Mouse (Mus musculus) neural tube, embryonic 14.5 days (tissue): ENCODE data around the gene Cnih3. TPM values are rescaled to one million over a fixed set of nuclear protein-coding genes. Genes with fewer than 3 reads are reported as not detected.

Source experiments
- ATAC-seq: fragments of 200-750 bp; cut with Nextera tagmentation; 2 replicates; pipeline ENCODE4 v1.8.0; 2017; ENCODE audit warnings: low read depth, mild to moderate bottlenecking, moderate TSS enrichment, moderate library complexity
- H3K27ac ChIP-seq: fragments of 300-500 bp; sonication (generic); 2 replicates; pipeline ENCODE4 v1.5.1; 2014; ENCODE audit warnings: low read depth, mild to moderate bottlenecking, control low read depth, low read length, moderate library complexity, mixed read lengths
- H3K27me3 ChIP-seq: fragments of 300-500 bp; sonication (generic); 2 replicates; pipeline ENCODE4 v1.6.1; 2014; ENCODE audit warnings: low read length; ENCODE audit not compliant: control insufficient read depth, insufficient read depth
- H3K36me3 ChIP-seq: fragments of 300-500 bp; sonication (generic); 2 replicates; pipeline ENCODE4 v1.6.1; 2014; ENCODE audit warnings: low read length, mixed read lengths; ENCODE audit not compliant: control insufficient read depth, insufficient read depth
- H3K4me1 ChIP-seq: fragments of 300-500 bp; sonication (generic); 2 replicates; pipeline ENCODE4 v1.6.1; 2014; ENCODE audit warnings: low read length; ENCODE audit not compliant: control insufficient read depth, insufficient read depth
- H3K4me2 ChIP-seq: fragments of 300-500 bp; sonication (generic); 2 replicates; pipeline ENCODE4 v1.6.1; 2014; ENCODE audit warnings: mild to moderate bottlenecking, low read depth, low read length, control low read depth
- H3K4me3 ChIP-seq: fragments of 300-500 bp; sonication (generic); 2 replicates; pipeline ENCODE4 v1.5.1; 2014; ENCODE audit warnings: low read depth, low read length, control low read depth, mixed read lengths
- H3K9ac ChIP-seq: fragments of 300-500 bp; sonication (generic); replicated peaks from 2 replicates; pipeline ENCODE4 v1.6.1; 2014; ENCODE audit warnings: low read depth, mild to moderate bottlenecking, control low read depth, low read length, mixed read lengths
- H3K9me3 ChIP-seq: fragments of 300-500 bp; sonication (generic); 2 replicates; pipeline ENCODE4 v1.6.1; 2016; ENCODE audit warnings: low read length; ENCODE audit not compliant: control insufficient read depth
- WGBS: fragments of 180-500 bp; shearing (Covaris S2); extraction: QIAGEN DNeasy Blood & Tissue Kit; methylation state at CpG from one replicate; pipeline ENCODE4 v1.1.7; 2014; 5-methylcytosine and 5-hydroxymethylcytosine counted together
- polyA plus RNA-seq: library from polyadenylated mRNA; unstranded; fragments of >200 nt; fragmentation: Nextera tagmentation; extraction: Ambion mirVana; gene quantifications from 2 replicates; pipeline ENCODE4 v1.2.1, GENCODE M21; 2014

Gene Cnih3
- polyA plus RNA-seq, 1 experiment from 2014 or later, result 25.7 TPM

GRCm38 (mm10) chr1:181408086-181408975 lies 55.9 kb downstream of the Cnih3 start:
- Histone ChIP-seq H3K27me3 (no peaks in the 10 kb centered on the region), H3K4me3 (no peak overlapping the region), H3K9me3 (no peaks in the 10 kb centered on the region), H3K4me1 (peaks cover 22% of the 10 kb centered on the region), H3K9ac (no peak overlapping the region), H3K4me2 (no peak overlapping the region), H3K36me3 (no peaks in the 10 kb centered on the region), H3K27ac (no peak overlapping the region)
- WGBS, result 34% methylated on average over 18 of the region's 18 CpGs
- peak; percentile 66 for ATAC-seq

- Histone ChIP-seq H3K4me3 (no peak overlapping the region), H3K4me2 (no peak overlapping the region), H3K9ac (no peak overlapping the region), H3K9me3 (no peaks in the 10 kb centered on the region), H3K36me3 (no peaks in the 10 kb centered on the region), H3K4me1 (peaks cover 22% of the 10 kb centered on the region), H3K27me3 (no peaks in the 10 kb centered on the region), H3K27ac (no peak overlapping the region)
- 92% methylated on average over 9 of the region's 9 CpGs for WGBS
- ATAC-seq, result no peak
Measured at GRCm38 (mm10) chr1:181409693-181410092, 57.3 kb downstream of the Cnih3 start.

GRCm38 (mm10) chr1:181410647-181411254 lies 58.3 kb downstream of the Cnih3 start:
- no peaks in the 10 kb centered on the region for H3K36me3 ChIP-seq
- H3K27ac ChIP-seq, result no peak overlapping the region
- WGBS, result 54% methylated on average over 8 of the region's 8 CpGs
- H3K9me3 ChIP-seq, result no peaks in the 10 kb centered on the region
- ATAC-seq, result no peak
- peaks cover 22% of the 10 kb centered on the region for H3K4me1 ChIP-seq
- H3K27me3 ChIP-seq, result no peaks in the 10 kb centered on the region
- H3K9ac ChIP-seq, result no peak overlapping the region
- no peak overlapping the region for H3K4me3 ChIP-seq
- H3K4me2 ChIP-seq, result no peak overlapping the region

- H3K36me3 ChIP-seq, result no peaks in the 10 kb centered on the region
- H3K4me1 ChIP-seq, result peaks cover 9% of the 10 kb centered on the region
- 66% methylated on average over 2 of the region's 2 CpGs for WGBS
- H3K27me3 ChIP-seq, result no peaks in the 10 kb centered on the region
- no peak overlapping the region for H3K9ac ChIP-seq
- ATAC-seq, result no peak
- no peaks in the 10 kb centered on the region for H3K9me3 ChIP-seq
- H3K27ac ChIP-seq, result no peak overlapping the region
- H3K4me2 ChIP-seq, result no peak overlapping the region
- no peak overlapping the region for H3K4me3 ChIP-seq
Measured at GRCm38 (mm10) chr1:181414985-181415384, 62.6 kb downstream of the Cnih3 start.

- Histone ChIP-seq H3K27ac (no peak overlapping the region), H3K4me3 (no peak overlapping the region), H3K4me2 (no peak overlapping the region), H3K4me1 (no peaks in the 10 kb centered on the region), H3K27me3 (no peaks in the 10 kb centered on the region), H3K9ac (no peak overlapping the region), H3K36me3 (no peaks in the 10 kb centered on the region), H3K9me3 (no peaks in the 10 kb centered on the region)
- WGBS, result 66% methylated on average over 9 of the region's 9 CpGs
- no peak for ATAC-seq
Measured at GRCm38 (mm10) chr1:181416841-181417240, 64.4 kb downstream of the Cnih3 start.

GRCm38 (mm10) chr1:181417937-181418523 lies 65.6 kb downstream of the Cnih3 start:
- WGBS, result 84% methylated on average over 6 of the region's 6 CpGs
- Histone ChIP-seq H3K9ac (no peak overlapping the region), H3K4me3 (no peak overlapping the region), H3K36me3 (no peaks in the 10 kb centered on the region), H3K27ac (no peak overlapping the region), H3K9me3 (no peaks in the 10 kb centered on the region), H3K27me3 (no peaks in the 10 kb centered on the region), H3K4me2 (no peak overlapping the region), H3K4me1 (0 out of 2 replicates have a peak, but pooled peaks cover 2% of the 10 kb centered on the region)
- no peak for ATAC-seq

- Histone ChIP-seq H3K36me3 (no peaks in the 10 kb centered on the region), H3K4me3 (no peak overlapping the region), H3K9ac (no peak overlapping the region), H3K4me1 (0 out of 2 replicates have a peak, but pooled peaks cover 2% of the 10 kb centered on the region), H3K4me2 (no peak overlapping the region), H3K27ac (no peak overlapping the region), H3K27me3 (no peaks in the 10 kb centered on the region), H3K9me3 (no peaks in the 10 kb centered on the region)
- 42% methylated on average over 11 of the region's 11 CpGs for WGBS
- no peak for ATAC-seq
Measured at GRCm38 (mm10) chr1:181420080-181420536, 67.7 kb downstream of the Cnih3 start.

- no peak for ATAC-seq
- H3K27me3 ChIP-seq, result no peaks in the 10 kb centered on the region
- no peak overlapping the region for H3K4me3 ChIP-seq
- no peaks in the 10 kb centered on the region for H3K9me3 ChIP-seq
- H3K4me2 ChIP-seq, result no peak overlapping the region
- no peaks in the 10 kb centered on the region for H3K36me3 ChIP-seq
- WGBS, result 35% methylated on average over 6 of the region's 6 CpGs
- H3K4me1 ChIP-seq, result 0 out of 2 replicates have a peak, but pooled peaks cover 2% of the 10 kb centered on the region
- no peak overlapping the region for H3K9ac ChIP-seq
- H3K27ac ChIP-seq, result no peak overlapping the region
Measured at GRCm38 (mm10) chr1:181422796-181423195, 70.4 kb downstream of the Cnih3 start.

GRCm38 (mm10) chr1:181424922-181425321 lies 72.5 kb downstream of the Cnih3 start:
- 91% methylated on average over 3 of the region's 3 CpGs for WGBS
- H3K4me3 ChIP-seq, result no peak overlapping the region
- H3K9me3 ChIP-seq, result no peaks in the 10 kb centered on the region
- no peak overlapping the region for H3K9ac ChIP-seq
- no peaks in the 10 kb centered on the region for H3K36me3 ChIP-seq
- no peak overlapping the region for H3K4me2 ChIP-seq
- no peak overlapping the region for H3K27ac ChIP-seq
- 0 out of 2 replicates have a peak, but pooled peaks cover 2% of the 10 kb centered on the region for H3K4me1 ChIP-seq
- ATAC-seq, result no peak
- H3K27me3 ChIP-seq, result no peaks in the 10 kb centered on the region
